ENCODE assay signal across 23 mouse cellular contexts in the genomic region with DNA sequence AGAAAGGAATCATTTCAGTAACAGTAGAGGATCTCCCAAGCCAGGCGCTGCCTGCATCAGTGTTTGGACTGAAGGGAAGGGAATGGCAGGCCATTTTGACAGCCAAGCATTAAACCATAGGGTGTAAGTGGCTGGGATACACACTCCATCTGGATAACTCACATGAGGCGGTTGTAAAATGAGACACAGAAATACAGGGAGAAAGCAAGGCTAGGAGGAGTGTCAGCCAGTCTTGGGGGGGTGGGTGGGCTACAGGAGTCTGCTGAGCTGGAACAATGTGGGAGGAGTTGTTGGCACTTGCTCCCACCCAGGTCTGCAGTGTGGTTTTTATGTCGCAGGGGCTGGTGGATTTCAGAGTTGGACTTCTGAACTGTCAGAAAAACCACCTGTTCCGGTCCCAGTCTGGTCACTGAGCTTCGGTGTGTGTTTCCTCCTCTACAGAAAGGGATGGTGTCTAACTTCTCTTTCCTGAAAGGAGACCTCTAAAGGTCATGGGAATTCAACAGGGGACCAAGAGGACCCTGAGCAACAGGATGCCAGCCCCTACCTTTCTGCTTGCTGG. TPM values are rescaled to one million over a fixed set of nuclear protein-coding genes. Genes with fewer than 3 reads are reported as not detected.
"Had no signal": no experiment of that assay in that cellular context is flagged by ENCODE, and none has a peak within 500 bp of the region (broad histone marks: within the 10 kb centered on the region; RNA-seq: fewer than 3 reads in every experiment).

No protein-coding gene starts in this region.

- H3K27me3 ChIP-seq: heart, embryonic 12.5 days; hindbrain, embryonic 13.5 days; hindbrain, embryonic 15.5 days; intestine, embryonic 15.5 days; limb, embryonic 12.5 days; liver, embryonic 13.5 days; liver, embryonic 15.5 days had no signal

- H3K4me2 ChIP-seq: heart, embryonic 12.5 days; hindbrain, embryonic 13.5 days; hindbrain, embryonic 15.5 days; intestine, embryonic 15.5 days; limb, embryonic 12.5 days; liver, embryonic 11.5 days; liver, embryonic 13.5 days; liver, embryonic 15.5 days had no signal

- H3K36me3 ChIP-seq: liver, embryonic 13.5 days; liver, embryonic 15.5 days had no signal

- DNase-seq: gastrocnemius, postnatal 25 days; heart, adult 18-20 months; heart, postnatal 10 days; heart, postnatal 4 days; kidney, adult 18-20 months; kidney, adult 8-10 months; kidney, postnatal 36 days; liver; liver, embryonic 13.5 days; liver, postnatal 0 days had no signal

- H3K9ac ChIP-seq: heart, embryonic 12.5 days; hindbrain, embryonic 13.5 days; hindbrain, embryonic 15.5 days; intestine, embryonic 15.5 days; limb, embryonic 12.5 days; liver, embryonic 13.5 days; liver, embryonic 15.5 days; liver, postnatal 0 days had no signal

- H3K9me3 ChIP-seq: heart, embryonic 10.5 days; heart, embryonic 12.5 days; hindbrain, embryonic 13.5 days; hindbrain, embryonic 15.5 days; intestine, embryonic 15.5 days; limb, embryonic 10.5 days; limb, embryonic 12.5 days; liver, embryonic 13.5 days; liver, embryonic 15.5 days had no signal

- H3K4me3 ChIP-seq: heart, embryonic 10.5 days; heart, embryonic 12.5 days; hindbrain, embryonic 13.5 days; hindbrain, embryonic 15.5 days; intestine, embryonic 15.5 days; layer of hippocampus, adult 2 months; left cerebral cortex, adult 2 months; limb, embryonic 10.5 days; limb, embryonic 12.5 days; liver, embryonic 13.5 days; liver, embryonic 15.5 days had no signal

- H3K4me1 ChIP-seq: hindbrain, embryonic 15.5 days; intestine, embryonic 15.5 days; liver, embryonic 13.5 days had no signal

- H3K27ac ChIP-seq: heart, embryonic 10.5 days; hindbrain, embryonic 13.5 days; hindbrain, embryonic 15.5 days; intestine, embryonic 15.5 days; layer of hippocampus, adult 2 months; left cerebral cortex, adult 2 months; limb, embryonic 10.5 days; limb, embryonic 12.5 days; liver, embryonic 13.5 days; liver, embryonic 15.5 days had no signal

- ATAC-seq: inflammation-experienced regulatory T-cells, adult 6 months; intestine, embryonic 15.5 days; intestine, postnatal 0 days; liver, postnatal 0 days had no signal

RNA-seq across cellular contexts. Expression of a gene that starts 8.7 kb away (rescaled TPM):
- polyA plus RNA-seq: hindbrain, embryonic 13.5 days; liver, embryonic 11.5 days had no signal
